Mouse (Mus musculus) hindbrain, embryonic 13.5 days (tissue): Measurements from ENCODE around the gene Tyw3. TPM values are rescaled to one million over a fixed set of nuclear protein-coding genes. Genes with fewer than 3 reads are reported as not detected.

Experiments
- ATAC-seq: fragments of 200-750 bp; cut with Nextera tagmentation; 2 replicates; pipeline ENCODE4 v1.8.0; 2017; ENCODE audit warnings: moderate TSS enrichment; ENCODE audit not compliant: low FRiP score
- H3K27ac ChIP-seq: fragments of 300-500 bp; sonication (generic); 2 replicates; pipeline ENCODE4 v1.5.1; 2015; ENCODE audit warnings: inconsistent platforms, mild to moderate bottlenecking, moderate library complexity
- H3K27me3 ChIP-seq: fragments of 300-500 bp; sonication (generic); 2 replicates; pipeline ENCODE4 v1.6.1; 2015; ENCODE audit warnings: mild to moderate bottlenecking, inconsistent platforms
- H3K36me3 ChIP-seq: fragments of 300-500 bp; sonication (generic); 2 replicates; pipeline ENCODE4 v1.6.1; 2015; ENCODE audit warnings: mild to moderate bottlenecking, inconsistent platforms
- H3K4me1 ChIP-seq: fragments of 300-500 bp; sonication (generic); replicated peaks from 2 replicates; pipeline ENCODE4 v1.6.1; 2015; ENCODE audit warnings: inconsistent platforms
- H3K4me2 ChIP-seq: fragments of 300-500 bp; sonication (generic); 2 replicates; pipeline ENCODE4 v1.6.1; 2015; ENCODE audit warnings: inconsistent platforms, mild to moderate bottlenecking, moderate library complexity
- H3K4me3 ChIP-seq: fragments of 300-500 bp; sonication (generic); 2 replicates; pipeline ENCODE4 v1.5.1; 2015; ENCODE audit warnings: mild to moderate bottlenecking, inconsistent platforms
- H3K9ac ChIP-seq: fragments of 300-500 bp; sonication (generic); 2 replicates; pipeline ENCODE4 v1.6.1; 2015; ENCODE audit warnings: mild to moderate bottlenecking, inconsistent platforms
- H3K9me3 ChIP-seq: fragments of 300-500 bp; sonication (generic); 2 replicates; pipeline ENCODE4 v1.6.1; 2016; ENCODE audit warnings: inconsistent platforms
- WGBS: fragments of 180-500 bp; shearing (Covaris S2); methylation state at CpG from one replicate; pipeline ENCODE4 v1.1.7; 2015; 5-methylcytosine and 5-hydroxymethylcytosine counted together
- polyA plus RNA-seq: library from polyadenylated mRNA; unstranded; fragments of >200 nt; fragmentation: Nextera tagmentation; extraction: Ambion mirVana; gene quantifications from 2 replicates; pipeline ENCODE4 v1.2.1, GENCODE M21; 2015

The Tyw3 gene
- polyA plus RNA-seq, 1 experiment from 2014 or later = 13.5 TPM

DNA sequence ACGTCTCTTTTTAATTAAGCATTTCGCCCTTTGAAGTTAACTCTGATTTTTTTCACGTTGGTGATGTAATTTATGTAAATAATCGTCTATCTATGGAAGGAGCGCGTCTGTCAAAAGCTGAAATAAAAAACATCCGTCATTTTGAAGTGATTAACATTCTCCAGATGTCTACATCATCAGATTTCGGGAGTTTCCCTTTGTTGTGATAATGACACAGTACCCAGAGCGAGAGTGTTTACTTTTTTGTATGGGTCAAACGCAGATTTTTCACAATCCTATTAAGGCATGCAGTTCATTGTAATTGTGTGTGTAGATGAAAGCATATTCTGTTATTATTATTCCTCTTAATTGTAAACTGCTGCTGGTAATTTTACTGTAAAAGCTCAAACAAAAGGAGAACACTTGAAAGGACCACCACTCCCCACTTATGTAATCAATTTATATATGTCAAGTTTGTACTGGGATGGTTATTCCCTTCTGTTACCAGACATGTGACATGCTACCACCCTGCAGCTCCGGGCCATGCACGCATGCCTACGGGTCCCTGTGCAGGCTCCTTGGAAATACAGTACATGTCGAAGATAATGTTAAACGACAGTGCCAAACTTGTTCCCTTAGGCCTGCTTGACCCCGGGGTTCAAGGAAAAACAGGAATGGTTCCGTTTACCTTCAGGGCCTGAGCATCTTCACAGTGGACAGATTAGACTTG, 46.4 kb downstream of the Tyw3 start:
- H3K4me1 ChIP-seq = peaks cover 32% of the 10 kb centered on the region
- H3K4me2 ChIP-seq = no peak overlapping the region
- H3K36me3 ChIP-seq = no peaks in the 10 kb centered on the region
- WGBS = 31% methylated on average over 17 of the region's 17 CpGs
- ATAC-seq = peak; percentile 59; the same call in 1 of the 2 replicates
- peaks cover 26% of the 10 kb centered on the region for H3K27me3 ChIP-seq
- no peak overlapping the region for H3K4me3 ChIP-seq
- H3K9ac ChIP-seq = no peak overlapping the region
- H3K27ac ChIP-seq = peak overlapping the region; percentile 20; the same call in 1 of the 2 replicates
- H3K9me3 ChIP-seq = no peaks in the 10 kb centered on the region

- Histone ChIP-seq H3K9ac (no peak overlapping the region), H3K27ac (no peak overlapping the region), H3K4me1 (peaks cover 32% of the 10 kb centered on the region), H3K4me2 (no peak overlapping the region), H3K9me3 (no peaks in the 10 kb centered on the region), H3K36me3 (no peaks in the 10 kb centered on the region), H3K27me3 (peaks cover 29% of the 10 kb centered on the region), H3K4me3 (no peak overlapping the region)
- WGBS = 21% methylated on average over 8 of the region's 8 CpGs
- ATAC-seq = no peak
Measured at GRCm38 (mm10) chr3:154548868-154549301, 48.0 kb downstream of the Tyw3 start.

GRCm38 (mm10) chr3:154547549-154548426, 49.1 kb downstream of the Tyw3 start:
- Histone ChIP-seq H3K9ac (no peak overlapping the region), H3K4me2 (peak overlapping the region; percentile 34), H3K9me3 (no peaks in the 10 kb centered on the region), H3K36me3 (no peaks in the 10 kb centered on the region), H3K27ac (no peak overlapping the region), H3K4me3 (no peak overlapping the region), H3K27me3 (peaks cover 24% of the 10 kb centered on the region), H3K4me1 (peaks cover 32% of the 10 kb centered on the region)
- ATAC-seq = peak; percentile 21; the same call in 1 of the 2 replicates
- 5% methylated on average over 20 of the region's 20 CpGs for WGBS

GRCm38 (mm10) chr3:154546234-154546633, 50.7 kb downstream of the Tyw3 start:
- Histone ChIP-seq H3K27me3 (peaks cover 24% of the 10 kb centered on the region), H3K9ac (no peak overlapping the region), H3K4me3 (no peak overlapping the region), H3K9me3 (no peaks in the 10 kb centered on the region), H3K4me1 (peaks cover 30% of the 10 kb centered on the region), H3K4me2 (no peak overlapping the region), H3K27ac (no peak overlapping the region), H3K36me3 (no peaks in the 10 kb centered on the region)
- ATAC-seq = no peak
- WGBS = 62% methylated on average over 4 of the region's 4 CpGs

- Histone ChIP-seq H3K27ac (no peak overlapping the region), H3K9ac (no peak overlapping the region), H3K27me3 (0 out of 2 replicates have a peak, but pooled peaks cover 2% of the 10 kb centered on the region), H3K9me3 (no peaks in the 10 kb centered on the region), H3K4me3 (no peak overlapping the region), H3K4me2 (no peak overlapping the region), H3K36me3 (no peaks in the 10 kb centered on the region), H3K4me1 (no peaks in the 10 kb centered on the region)
- 82% methylated on average over 10 of the region's 10 CpGs for WGBS
- ATAC-seq = no peak
Measured at GRCm38 (mm10) chr3:154540086-154540911, 56.6 kb downstream of the Tyw3 start.

DNA sequence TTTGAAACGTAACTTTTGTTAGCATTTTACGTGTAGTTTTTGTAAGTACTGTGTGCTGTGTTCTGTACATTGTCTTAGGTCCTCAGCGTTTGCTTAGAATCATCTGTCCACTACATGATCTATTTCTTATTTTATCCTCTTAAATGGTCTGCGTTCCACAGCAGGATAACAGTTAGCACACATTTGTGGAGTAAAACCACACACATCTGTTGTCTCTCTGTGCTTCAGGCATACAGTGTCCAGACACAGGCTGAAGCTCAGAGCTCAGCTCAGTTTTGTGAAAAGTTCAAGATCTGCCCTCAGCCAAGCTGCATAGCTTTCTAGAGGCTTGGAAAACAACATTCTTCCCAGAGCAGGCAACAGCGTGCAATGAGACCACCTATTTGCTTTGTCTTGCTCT, 60.8 kb downstream of the Tyw3 start:
- WGBS = 85% methylated on average over 5 of the region's 5 CpGs
- H3K4me1 ChIP-seq = no peaks in the 10 kb centered on the region
- ATAC-seq = no peak
- no peak overlapping the region for H3K9ac ChIP-seq
- no peak overlapping the region for H3K27ac ChIP-seq
- H3K4me3 ChIP-seq = no peak overlapping the region
- no peak overlapping the region for H3K4me2 ChIP-seq
- no peaks in the 10 kb centered on the region for H3K36me3 ChIP-seq
- H3K9me3 ChIP-seq = no peaks in the 10 kb centered on the region
- H3K27me3 ChIP-seq = no peaks in the 10 kb centered on the region

DNA sequence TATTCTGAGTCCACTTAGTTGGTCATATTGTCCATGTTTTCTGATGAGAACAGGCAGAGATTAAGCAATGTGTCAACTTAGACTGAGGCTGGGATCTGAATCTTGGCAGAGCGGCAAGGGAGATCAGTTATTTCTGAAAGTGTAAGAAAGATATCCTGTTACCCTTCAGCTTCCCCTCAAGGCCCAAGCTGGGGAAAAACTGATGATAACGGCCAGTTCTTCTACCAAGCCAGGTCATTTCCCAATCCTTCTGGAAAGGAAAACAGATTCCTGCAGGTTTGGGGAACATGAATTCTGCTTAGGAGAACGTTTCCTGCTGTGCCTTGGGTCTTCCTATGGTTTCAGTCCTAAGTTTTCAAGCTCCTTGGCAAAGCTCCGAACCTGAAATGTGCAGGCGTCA, 63.7 kb downstream of the Tyw3 start:
- Histone ChIP-seq H3K4me1 (no peaks in the 10 kb centered on the region), H3K9me3 (no peaks in the 10 kb centered on the region), H3K4me2 (no peak overlapping the region), H3K4me3 (no peak overlapping the region), H3K9ac (no peak overlapping the region), H3K27me3 (no peaks in the 10 kb centered on the region), H3K27ac (no peak overlapping the region), H3K36me3 (no peaks in the 10 kb centered on the region)
- 85% methylated on average over 5 of the region's 5 CpGs for WGBS
- ATAC-seq = no peak

GRCm38 (mm10) chr3:154528973-154529372, 67.9 kb downstream of the Tyw3 start:
- Histone ChIP-seq H3K36me3 (no peaks in the 10 kb centered on the region), H3K4me1 (no peaks in the 10 kb centered on the region), H3K9me3 (no peaks in the 10 kb centered on the region), H3K27ac (no peak overlapping the region), H3K4me2 (no peak overlapping the region), H3K27me3 (no peaks in the 10 kb centered on the region), H3K9ac (no peak overlapping the region), H3K4me3 (no peak overlapping the region)
- ATAC-seq = no peak
- 53% methylated on average over 5 of the region's 5 CpGs for WGBS

DNA sequence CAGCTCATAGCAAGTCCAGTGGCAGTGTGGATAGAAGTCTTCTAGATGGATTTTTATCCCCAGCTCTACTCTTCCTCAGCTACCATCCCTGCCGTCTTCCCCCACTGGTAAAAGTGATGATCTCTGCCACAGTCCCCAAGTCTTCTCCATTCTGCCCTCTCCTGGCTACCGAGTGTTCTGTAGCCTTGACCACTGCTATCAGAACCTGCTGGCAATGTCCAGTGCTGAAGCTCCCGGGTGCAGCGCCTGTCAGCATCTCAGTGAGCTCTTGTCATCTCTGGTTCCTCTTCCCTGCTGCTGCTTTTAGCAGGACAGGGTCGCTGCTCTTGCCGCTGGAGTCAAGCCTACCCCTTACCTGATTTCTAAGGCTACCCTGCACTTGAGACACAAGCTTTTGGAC, 70.3 kb downstream of the Tyw3 start:
- no peaks in the 10 kb centered on the region for H3K9me3 ChIP-seq
- no peaks in the 10 kb centered on the region for H3K27me3 ChIP-seq
- 42% methylated on average over 6 of the region's 6 CpGs for WGBS
- no peak overlapping the region for H3K27ac ChIP-seq
- H3K4me3 ChIP-seq = no peak overlapping the region
- no peak for ATAC-seq
- no peak overlapping the region for H3K4me2 ChIP-seq
- no peaks in the 10 kb centered on the region for H3K4me1 ChIP-seq
- H3K36me3 ChIP-seq = no peaks in the 10 kb centered on the region
- H3K9ac ChIP-seq = no peak overlapping the region

Other genes starting within 250 kb of the Tyw3 start
- 10.0 and 12.6 TPM in 2 replicates for gene Cryz, start 393 bp downstream of the Tyw3 start, polyA plus RNA-seq
- 1.6 and 1.9 TPM in 2 replicates for gene Erich3, start 66.8 kb upstream of the Tyw3 start, polyA plus RNA-seq